Mouse (Mus musculus): ENCODE measurements around the gene Ctnna3.
A peak's percentile ranks its signal among the peaks of the same experiment; 100 is the strongest.
"Not testable (repeated sequence)": the region's sequence is repeated elsewhere in the genome, so short reads cannot be mapped to it uniquely, and the experiment has no call there.

Gene Ctnna3

DNA sequence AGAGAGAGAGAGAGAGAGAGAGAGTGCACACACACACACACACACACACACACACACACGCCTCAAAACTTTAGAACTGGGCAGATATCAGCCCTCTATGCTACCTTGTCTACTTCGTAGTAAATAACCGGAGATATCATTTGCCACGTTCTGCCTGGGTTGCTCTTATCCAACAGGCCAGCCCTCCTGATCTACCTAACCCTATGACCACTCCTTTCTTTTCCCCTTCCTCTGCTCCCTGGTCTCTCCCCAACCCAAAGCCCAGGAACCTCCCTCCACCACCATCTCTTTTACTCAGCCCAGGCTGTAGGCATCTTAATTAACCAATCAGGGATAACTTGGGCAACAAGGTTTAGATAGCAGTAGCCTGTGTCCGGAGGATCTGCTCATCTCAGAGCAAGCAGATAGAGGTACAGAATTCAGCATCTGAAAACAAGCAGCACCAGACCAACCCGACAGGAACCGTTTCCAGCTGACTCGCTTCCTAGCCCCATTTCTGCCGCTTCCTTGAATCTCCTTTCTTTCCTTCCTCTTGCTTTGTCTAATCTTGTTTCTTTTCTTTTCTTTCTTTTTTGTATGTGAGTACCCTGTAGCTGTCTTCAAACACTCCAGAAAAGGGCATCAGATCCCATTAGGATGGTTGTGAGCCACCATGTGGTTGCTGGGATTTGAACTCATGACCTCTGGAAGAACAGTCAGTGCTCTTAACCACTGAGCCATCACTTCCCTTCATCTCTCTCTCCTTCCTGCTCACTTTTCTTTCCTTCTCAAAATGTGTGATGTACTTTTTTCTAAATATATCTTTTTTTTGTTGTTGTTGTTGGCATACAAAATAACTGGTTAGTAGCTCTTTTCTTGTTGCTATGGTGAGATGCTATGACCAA, 6.1 kb upstream of the Ctnna3 start:
- no peak for DNase-seq (ENCODE audit: low read depth, low spot score)

DNA sequence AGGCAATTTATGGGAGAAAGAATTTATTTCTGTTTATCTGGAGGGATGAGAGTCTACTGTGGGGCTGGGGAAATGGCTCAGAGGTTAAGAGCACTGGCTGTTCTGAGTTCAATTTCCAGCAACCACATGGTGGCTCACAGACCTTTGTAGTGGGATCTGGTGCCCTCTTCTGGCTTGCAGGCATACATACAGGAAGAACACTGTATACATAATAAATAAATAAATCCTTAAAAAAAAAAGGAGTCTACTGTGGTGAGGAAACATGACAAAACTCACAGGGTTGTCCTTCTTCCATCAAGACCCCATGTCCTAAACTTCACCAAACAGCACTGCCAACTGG, 5.5 kb upstream of the Ctnna3 start:
- DNase-seq (ENCODE audit: low read depth, low spot score) = no peak

DNA sequence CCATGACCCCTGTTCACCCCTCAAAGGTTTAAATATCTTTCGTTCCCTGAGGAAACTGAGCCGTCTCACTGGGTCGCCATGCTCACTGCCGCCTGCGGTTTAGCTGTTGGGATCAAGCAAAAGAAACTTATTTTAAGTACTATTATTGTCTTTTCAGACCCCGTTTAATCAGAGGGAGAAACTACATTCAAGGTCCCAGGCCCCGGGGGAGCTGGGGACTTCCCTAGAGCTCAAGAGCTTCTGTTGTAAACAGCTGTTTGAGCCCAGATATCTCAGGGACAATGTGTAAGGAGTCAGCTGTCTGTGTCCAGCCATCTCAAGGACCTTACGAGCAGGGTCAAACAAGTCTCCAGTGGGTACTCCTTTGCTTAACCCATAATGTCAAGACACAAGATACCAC, 2.8 kb upstream of the Ctnna3 start:
- no peak for DNase-seq (ENCODE audit: low read depth, low spot score)

DNA sequence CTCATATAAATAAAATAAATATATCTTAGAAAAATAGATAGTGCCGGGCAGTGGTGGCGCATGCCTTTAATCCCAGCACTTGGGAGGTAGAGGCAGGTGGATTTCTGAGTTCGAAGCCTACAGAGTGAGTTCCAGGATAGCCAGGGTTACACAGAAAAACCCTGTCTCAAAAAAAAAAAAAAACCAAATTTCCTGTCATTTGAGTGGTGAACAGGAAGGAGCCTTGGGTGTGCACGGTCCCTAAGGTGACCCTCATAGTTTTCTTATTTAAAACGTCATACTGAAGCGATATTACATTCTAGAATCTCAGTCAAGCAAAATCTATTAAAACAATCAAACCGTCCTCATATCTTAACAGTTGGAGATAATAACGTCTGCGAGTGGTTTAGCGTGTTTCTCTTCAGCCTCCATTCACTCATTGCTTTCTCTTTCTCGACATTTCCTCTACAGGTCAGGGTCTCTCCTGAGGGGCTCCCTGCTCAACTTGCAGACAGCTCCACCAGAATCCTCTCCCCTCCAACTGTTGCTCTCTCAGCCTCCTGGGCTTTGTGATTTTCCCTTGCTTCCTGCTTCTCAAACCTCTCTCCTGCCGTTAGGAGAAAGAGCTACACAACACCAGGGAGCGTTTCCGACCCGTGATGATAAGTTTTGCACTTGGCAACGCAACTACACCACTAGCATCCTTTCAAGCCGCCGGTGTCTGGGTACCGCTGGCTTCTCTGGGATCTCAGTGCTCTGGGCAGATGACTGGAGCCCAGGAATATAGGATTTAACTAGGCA, 1.5 kb upstream of the Ctnna3 start:
- no peak for DNase-seq (ENCODE audit: low read depth, low spot score)

DNA sequence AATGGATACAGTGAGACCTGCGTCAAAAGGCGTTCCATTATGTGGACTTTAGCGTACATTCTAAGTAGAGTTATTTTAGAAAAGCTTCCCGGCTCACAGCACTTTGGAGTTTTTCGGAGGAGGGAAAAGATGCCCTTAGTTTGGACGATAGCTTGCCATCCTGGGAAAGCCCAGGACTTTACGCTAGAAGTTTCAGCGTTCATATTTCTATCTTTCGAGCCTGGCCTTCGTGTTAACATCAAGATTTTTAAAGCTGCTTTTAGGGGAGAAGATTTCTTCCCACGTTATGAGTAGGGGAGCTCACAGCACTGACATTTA, 916 bp upstream of the Ctnna3 start:
- no peak for DNase-seq (ENCODE audit: low read depth, low spot score)

DNA sequence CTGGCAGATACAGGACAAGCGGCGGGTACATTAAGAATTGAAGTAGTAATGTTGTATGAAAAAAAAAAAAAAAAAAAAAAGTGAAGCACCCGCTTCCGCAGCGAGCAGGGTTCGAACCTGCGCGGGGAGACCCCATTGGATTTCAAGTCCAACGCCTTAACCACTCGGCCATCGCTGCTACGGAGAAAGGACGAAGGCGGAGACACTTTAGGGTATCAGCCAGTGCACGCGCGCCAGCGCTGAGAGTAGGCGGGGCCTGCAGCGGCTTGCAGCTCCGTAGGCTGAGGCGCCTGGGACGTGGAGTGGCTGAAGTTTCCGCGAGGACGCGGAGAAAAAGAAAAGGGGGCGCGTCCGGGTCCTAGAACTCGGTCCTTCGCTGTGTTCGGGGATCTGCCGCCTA, 518 bp upstream of the Ctnna3 start:
- peak; percentile 95 for DNase-seq (ENCODE audit: low read depth, low spot score)

DNA sequence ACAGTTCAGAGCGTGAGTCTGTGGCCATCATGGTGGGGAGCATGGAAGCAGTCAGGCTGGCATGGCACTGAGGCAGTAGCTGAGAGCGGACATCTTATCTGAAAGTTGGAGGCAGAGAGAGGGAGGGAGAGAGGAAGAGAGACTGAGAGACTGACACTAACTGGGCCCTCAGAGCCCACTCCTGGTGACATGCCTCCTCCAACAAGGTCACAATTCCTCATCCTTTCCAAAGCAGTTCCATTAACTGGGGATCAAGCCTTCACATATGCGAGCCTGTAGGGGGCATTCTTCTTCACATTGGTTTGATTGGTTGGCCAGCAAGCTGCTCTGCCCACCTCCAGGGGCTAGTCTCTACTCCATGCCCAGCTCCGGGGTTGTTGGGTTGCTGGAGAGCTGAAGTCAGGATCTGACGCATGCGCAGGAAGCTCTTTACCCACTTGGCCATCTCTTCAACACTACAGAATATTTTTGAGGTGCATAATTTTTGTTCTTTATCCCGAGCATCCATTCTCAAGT, 1.4 kb downstream of the Ctnna3 start:
- no peak for DNase-seq (ENCODE audit: low read depth, low spot score)

DNA sequence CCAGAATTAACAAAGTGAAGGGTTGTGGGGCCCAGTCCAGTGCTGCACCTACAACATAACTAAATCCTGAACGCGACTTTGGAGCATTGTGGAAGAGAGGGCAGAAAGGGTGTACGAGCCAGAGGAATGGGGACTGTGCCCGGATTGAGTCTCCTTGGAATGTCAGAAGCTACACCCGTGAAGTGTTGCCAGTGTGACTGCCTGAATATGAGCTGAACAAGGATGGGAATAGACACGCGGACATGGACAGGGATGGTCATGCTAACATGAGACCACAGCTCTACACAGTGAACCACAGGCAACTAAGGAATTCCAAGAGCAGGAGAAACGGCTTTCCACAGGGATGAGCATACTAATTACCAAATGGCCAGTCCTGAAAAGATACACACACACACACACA, 2.2 kb downstream of the Ctnna3 start:
- DNase-seq (ENCODE audit: low read depth, low spot score) = no peak

DNA sequence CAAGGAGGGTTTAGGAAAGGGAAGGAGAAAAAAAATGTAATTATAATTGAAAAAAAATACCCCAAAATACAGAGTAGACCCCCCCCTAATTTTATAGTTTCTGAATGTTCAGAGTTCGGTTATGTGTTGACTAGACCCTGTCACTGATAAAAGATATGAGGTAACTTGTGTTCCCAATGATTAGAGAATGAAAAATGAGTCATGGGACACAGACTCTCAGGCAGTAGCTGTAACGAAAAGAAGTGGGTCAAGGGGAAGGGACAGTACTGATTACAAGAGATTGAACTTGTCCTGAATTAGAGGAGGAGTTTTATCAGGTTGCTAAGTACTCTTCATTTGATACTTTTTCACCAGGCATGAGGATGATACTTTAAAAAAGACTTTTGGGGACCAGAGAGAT, 3.0 kb downstream of the Ctnna3 start:
- DNase-seq (ENCODE audit: low read depth, low spot score) = no peak

DNA sequence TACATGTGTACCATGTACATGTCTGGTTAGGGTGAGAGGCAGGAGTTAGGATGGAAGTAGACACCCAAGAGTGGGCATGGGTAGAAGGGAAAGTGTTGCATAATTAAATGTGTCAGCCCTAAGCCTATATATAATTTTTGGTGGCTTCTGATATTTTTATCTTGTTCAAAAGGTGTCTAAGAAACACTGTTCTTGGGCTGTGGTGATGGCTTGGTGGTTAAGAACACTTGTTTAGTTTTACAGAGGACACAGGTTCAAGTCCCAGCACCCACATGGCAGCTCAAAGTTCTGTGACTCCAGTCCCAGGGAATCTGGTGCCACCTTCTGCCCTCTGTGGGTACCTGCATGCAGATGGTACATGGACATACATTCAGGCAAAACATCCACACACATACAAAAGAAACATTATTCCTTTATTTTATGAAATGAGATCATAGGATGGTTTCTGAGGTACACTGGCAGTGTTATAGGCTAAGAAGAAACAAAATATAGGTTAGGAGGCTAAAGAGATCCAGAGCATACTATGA, 8.9 kb downstream of the Ctnna3 start:
- no peak for DNase-seq (ENCODE audit: low read depth, low spot score)

DNA sequence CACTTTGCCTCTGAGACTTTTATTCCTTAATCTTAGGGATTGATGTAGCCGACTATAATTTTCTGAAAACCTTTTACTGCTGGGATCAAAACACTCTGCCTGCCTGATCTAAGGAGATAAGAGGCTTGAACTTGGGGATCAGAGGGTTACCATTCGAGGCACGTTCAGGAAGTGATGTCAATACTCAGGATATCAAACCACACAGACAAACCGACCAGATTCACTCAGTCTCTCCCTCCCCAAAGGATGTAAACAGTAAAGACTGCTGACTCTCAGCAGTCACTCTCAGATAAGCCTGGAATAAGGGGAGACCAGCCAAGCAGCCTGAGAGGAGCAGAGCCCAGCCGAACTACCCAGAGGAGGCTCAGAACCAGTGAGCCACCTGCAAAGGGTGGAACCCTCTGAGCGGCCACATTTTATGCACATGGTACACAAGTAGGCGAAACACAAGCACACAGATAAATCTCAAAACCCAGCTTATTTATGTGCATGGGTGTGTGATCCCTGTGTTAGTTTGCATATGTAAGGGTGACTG, 9.9 kb downstream of the Ctnna3 start:
- DNase-seq (ENCODE audit: low read depth, low spot score) = no peak

DNA sequence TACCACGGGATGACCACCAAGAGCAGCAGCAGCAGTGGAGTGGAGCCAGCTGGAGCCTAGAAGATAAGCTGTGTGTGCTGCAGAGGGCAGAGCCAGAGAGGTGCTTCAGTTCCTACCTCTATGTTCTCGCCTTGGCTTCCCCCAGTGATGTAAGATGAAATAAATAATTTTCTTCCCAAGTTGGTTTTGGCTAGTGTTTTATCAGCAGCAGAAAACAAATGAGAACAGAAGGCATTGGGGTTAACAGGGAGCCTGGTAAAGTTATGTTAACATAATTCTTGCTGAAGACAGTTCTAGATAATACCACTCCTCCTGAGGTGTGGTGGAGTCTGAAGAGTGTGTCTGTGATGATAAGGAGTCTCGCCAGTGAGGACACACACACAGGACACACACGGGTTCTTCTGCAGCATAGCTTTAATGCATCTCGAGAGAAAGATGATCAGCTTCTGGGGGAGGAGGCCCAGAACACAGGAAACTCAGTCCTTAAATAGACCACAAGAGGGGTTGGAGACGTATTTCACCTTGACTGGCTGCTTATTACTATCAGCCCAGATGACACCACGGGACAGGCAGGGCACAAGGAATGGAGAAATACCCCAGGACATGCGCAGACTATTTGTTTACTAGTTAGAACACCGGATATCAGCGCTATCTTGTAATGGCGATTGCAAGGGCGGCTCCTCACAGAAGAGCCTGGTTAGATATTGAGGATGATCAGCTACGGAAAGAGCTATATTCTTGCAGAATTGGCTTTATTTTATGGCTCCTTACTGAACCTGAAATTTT, 14.9 kb downstream of the Ctnna3 start:
- DNase-seq (ENCODE audit: low read depth, low spot score) = not testable (repeated sequence)

DNA sequence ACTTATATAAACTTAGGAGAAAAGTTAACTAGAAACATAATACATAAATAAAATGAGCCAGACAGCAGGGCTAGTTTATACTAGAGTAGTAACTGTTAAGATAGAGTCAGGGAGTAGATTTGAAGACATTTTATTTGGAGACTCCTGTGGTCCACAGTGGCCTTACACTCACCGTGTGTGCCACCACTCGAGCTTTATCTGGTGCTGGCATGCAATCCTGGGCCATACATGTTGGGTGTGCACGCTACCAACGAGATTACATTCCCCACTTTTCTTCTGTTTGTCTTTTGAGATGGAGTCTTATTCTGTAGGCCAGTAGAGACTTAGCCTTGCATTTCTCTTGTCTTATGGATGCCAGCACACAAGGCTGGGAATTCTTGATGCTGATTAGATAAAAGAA, 24.0 kb downstream of the Ctnna3 start:
- DNase-seq (ENCODE audit: low read depth, low spot score) = no peak

DNA sequence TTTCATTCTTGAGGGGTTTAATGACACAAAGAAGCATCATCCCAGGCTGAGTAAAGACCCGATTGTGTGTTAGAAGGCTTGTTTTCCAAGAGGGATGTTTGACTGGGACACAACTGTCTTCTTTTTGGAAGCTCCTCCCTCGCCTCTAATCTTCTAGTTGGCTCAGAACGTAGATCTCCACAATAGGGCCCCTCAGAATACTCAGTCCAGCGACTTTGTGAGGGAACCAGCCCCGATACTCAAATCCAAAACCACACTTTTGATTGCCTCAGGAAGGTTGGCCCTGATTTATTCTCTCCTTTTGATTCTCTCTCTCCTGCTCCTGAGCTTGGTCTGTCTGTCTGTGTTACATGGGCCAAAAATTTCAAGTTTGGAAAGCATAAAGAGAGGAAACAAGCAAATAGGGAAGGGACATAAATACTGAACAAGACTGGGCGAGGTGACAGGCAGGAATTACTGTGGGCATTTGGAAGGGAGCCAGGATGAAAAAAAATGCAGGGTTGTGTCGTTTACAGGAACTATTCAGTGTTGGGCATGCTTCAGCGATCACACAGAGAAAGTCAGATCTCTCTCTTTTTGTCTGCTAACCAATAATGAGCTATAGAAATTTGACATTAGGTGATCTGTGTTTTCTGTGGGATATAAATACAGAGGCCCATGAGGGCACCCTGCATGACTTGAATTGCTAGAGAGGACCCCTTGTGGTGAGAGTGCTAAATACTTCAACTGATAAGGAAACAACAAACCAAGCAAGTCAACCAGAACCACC, 25.4 kb downstream of the Ctnna3 start:
- no peak for DNase-seq (ENCODE audit: low read depth, low spot score)

DNA sequence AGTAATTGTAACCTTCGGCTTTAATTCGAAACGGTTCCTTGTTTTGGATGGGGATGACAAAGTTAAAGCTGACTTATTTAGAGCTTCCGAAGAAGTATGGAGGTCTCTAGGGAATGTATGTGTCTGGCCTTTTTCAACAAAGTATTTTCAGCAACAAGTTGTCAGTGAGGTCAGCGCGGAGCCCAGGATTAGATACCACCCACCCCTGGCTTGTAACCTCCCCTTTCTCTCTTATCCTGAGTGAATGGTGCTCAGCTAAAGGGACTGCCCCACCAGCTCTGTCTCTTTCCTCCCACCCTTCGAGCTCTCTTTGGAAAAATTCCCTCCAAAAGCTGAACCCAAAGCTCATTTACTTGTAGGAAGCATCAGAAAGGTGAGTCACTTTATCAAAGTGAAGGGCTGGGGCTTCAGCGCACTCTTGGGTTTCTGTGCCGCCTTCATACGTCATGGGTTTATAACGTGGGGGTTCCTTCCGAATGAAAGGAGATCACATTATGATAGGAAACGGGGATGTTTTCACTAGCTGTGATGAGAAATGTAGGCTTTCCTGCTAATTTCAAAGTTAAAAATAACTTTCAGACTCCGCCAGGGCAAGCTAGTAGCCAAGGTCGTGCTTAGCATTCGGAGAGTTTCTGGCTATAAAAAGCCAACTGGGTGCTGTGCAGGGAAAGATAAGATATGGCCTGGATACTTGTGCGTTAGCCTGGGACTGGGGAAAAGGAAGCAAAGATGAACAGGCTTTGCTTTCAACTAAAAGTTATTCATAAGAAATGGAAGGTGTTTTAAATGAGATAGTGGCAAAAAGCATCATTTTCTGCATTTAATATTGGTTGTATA, 27.6 kb downstream of the Ctnna3 start:
- DNase-seq (ENCODE audit: low read depth, low spot score) = no peak

DNA sequence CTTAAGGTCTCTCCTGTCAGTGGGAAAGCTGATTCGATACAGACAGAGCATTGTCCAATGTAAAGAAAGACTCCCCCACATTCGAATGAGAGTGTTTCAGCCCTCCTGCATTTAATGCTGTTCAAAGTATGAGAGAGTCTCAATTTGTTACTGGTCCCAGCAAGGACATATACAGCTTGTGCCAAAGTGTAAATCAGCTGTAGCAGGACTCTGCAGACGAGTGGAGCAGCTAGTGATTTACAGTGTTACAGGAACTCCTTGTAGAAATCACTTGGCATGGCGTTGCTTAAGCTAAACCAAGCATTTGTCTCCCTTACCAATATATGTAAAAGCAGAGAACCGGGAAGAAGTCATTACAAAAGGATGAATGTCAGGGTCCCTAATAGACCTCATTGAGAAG, 31.0 kb downstream of the Ctnna3 start:
- DNase-seq (ENCODE audit: low read depth, low spot score) = no peak

DNA sequence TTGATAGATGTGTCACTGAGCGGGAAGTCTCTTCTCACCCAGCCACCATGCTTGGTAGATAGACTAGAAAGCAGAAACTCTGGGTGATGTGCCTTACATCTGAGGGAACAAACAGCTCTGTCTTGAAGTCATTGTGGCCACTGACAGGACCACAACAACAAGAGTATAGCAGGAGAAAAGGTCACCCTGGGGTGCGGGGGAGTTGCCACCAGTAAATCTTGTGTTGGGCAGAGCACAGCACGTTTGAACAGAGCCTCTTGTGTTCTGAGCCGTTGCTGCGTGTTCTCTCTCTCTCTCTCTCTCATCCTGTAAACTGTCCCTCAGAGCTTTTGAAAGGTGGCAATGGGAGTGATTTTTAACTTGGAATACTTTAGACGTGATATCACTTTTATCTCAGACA, 42.6 kb downstream of the Ctnna3 start:
- no peak for DNase-seq (ENCODE audit: low read depth, low spot score)

DNA sequence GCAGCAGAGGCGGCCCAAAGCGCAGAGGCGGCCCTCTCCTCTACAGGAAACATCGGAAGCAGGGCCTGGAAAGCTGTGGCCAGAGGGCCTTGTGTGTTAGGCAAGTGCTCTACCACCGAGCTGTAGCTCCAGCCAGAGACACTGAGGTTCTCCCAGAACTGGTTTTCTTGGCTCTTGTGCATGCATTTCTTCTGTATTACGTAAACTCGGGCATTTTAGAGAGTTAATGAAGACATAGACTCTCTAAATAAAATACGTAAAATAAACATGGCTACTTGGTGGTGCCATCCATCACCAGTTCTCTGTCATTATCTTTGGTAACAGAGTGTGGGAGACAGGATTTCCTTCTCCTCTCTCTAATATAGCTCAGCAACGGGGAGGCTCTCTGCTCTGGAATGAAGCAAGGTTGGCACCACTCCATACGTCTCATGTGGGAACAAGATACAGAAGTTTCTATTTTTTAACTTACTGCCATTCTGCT, 46.3 kb downstream of the Ctnna3 start:
- DNase-seq (ENCODE audit: low read depth, low spot score) = no peak

DNA sequence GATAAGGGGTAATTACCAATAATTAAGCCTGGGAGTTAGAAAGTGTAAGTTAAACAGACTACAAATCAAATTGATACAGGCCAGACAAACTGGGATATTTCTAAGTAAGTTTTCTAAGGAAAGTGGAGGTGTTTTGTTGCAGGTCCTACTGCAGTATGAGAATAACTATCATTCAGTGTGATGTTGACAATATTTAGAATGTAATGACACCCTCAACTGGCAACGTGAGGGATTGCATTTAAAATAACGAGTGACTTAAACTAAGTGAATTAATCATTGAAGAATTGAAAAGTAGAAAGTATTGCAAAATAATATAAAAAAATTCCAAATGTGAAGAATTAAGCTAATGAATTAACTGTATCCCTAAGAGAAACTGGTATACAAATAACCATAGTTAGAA, 49.0 kb downstream of the Ctnna3 start:
- no peak for DNase-seq (ENCODE audit: low read depth, low spot score)

DNA sequence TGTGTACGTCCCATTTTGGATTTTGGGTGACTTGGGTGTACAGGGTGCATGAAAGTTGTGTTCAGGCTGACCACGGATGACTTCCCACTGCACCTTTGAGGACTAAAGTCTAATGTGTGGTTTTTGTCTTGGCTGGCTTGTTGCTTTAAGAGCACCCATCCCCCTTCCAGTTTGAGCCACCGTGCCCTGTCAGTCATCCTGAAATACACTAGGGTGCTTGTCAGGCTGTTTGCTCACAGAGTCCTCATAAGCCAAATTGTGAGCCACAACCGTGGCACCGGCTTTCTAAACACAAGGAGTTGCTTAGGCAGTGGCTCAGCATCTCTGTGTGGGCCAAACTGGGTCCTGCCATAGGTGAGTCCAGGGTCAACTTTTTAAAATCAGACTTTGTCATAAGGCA, 50.2 kb downstream of the Ctnna3 start:
- DNase-seq (ENCODE audit: low read depth, low spot score) = no peak

Measured in retina, adult 2 months (tissue).